Mouse (Mus musculus): ENCODE measurements at regions not wholly inside any gene's neighbourhood (a gene's known extent, or its start where the extent isn't known, plus 50 kb on each side); places are given as distances from the start of the nearest gene placed in this dataset.
A peak's percentile ranks its signal among the peaks of the same experiment; 100 is the strongest.
"Not testable (repeated sequence)": the region's sequence is repeated elsewhere in the genome, so short reads cannot be mapped to it uniquely, and the experiment has no call there.

- DNase-seq (ENCODE audit: low spot score in 2 of 2), result no peak
These were observed 573.8 kb downstream of the Dcdc2c start for GRCm38 (mm10) chr12:27978257-27978931.

- DNase-seq (ENCODE audit: low spot score in 2 of 2), result no peak
These were observed 574.5 kb downstream of the Dcdc2c start for GRCm38 (mm10) chr12:27977548-27978256.

GRCm38 (mm10) chr12:27962908-27963307, 589.3 kb downstream of the Dcdc2c start:
- no peak for DNase-seq (ENCODE audit: low spot score in 2 of 2)

GRCm38 (mm10) chr12:27960064-27960463, 592.1 kb downstream of the Dcdc2c start:
- DNase-seq (ENCODE audit: low spot score in 2 of 2), result no peak

GRCm38 (mm10) chr12:27947646-27948045, 604.6 kb downstream of the Dcdc2c start:
- DNase-seq (ENCODE audit: low spot score in 2 of 2), result no peak

- DNase-seq (ENCODE audit: low spot score in 2 of 2), result no peak
These were observed 604.6 kb upstream of the Sox11 start for GRCm38 (mm10) chr12:27946866-27947459.

- no peak for DNase-seq (ENCODE audit: low spot score in 2 of 2)
These were observed 603.0 kb upstream of the Sox11 start for GRCm38 (mm10) chr12:27945411-27945810.

GRCm38 (mm10) chr12:27941053-27941452, 598.7 kb upstream of the Sox11 start:
- DNase-seq (ENCODE audit: low spot score in 2 of 2), result no peak

GRCm38 (mm10) chr12:27932382-27933140, 590.2 kb upstream of the Sox11 start:
- DNase-seq (ENCODE audit: low spot score in 2 of 2), result peak in 1 of 2 experiments; percentile 11

- peak in 1 of 2 experiments; percentile 10 for DNase-seq (ENCODE audit: low spot score in 2 of 2)
These were observed 586.1 kb upstream of the Sox11 start for GRCm38 (mm10) chr12:27928366-27928963.

GRCm38 (mm10) chr12:27926730-27927129, 584.4 kb upstream of the Sox11 start:
- no peak for DNase-seq (ENCODE audit: low spot score in 2 of 2)

- no peak for DNase-seq (ENCODE audit: low spot score in 2 of 2)
These were observed 578.2 kb upstream of the Sox11 start for GRCm38 (mm10) chr12:27920607-27921006.

GRCm38 (mm10) chr12:27916401-27916920, 574.1 kb upstream of the Sox11 start:
- DNase-seq (ENCODE audit: low spot score in 2 of 2), result no peak

GRCm38 (mm10) chr12:27909417-27910100, 567.2 kb upstream of the Sox11 start:
- no peak for DNase-seq (ENCODE audit: low spot score in 2 of 2)

- DNase-seq (ENCODE audit: low spot score in 2 of 2), result not testable (repeated sequence)
These were observed 554.3 kb upstream of the Sox11 start for GRCm38 (mm10) chr12:27896682-27897081.

GRCm38 (mm10) chr12:27881720-27882119, 539.3 kb upstream of the Sox11 start:
- DNase-seq (ENCODE audit: low spot score in 2 of 2), result no peak

- DNase-seq (ENCODE audit: low spot score in 2 of 2), result no peak
These were observed 524.0 kb upstream of the Sox11 start for GRCm38 (mm10) chr12:27866421-27866820.

- no peak for DNase-seq (ENCODE audit: low spot score in 2 of 2)
These were observed 507.2 kb upstream of the Sox11 start for GRCm38 (mm10) chr12:27849537-27849936.

GRCm38 (mm10) chr12:27849099-27849498, 506.7 kb upstream of the Sox11 start:
- no peak for DNase-seq (ENCODE audit: low spot score in 2 of 2)

- no peak for DNase-seq (ENCODE audit: low spot score in 2 of 2)
These were observed 505.8 kb upstream of the Sox11 start for GRCm38 (mm10) chr12:27848141-27848540.
